Mouse (Mus musculus): Measurements from ENCODE around the gene Arntl2.

Arntl2 gene

GRCm38 (mm10) chr6:146781566-146781965 is 14.3 kb upstream of the Arntl2 start:
- DNase-seq (ENCODE audit: low spot score in 2 of 2), result no peak

GRCm38 (mm10) chr6:146793527-146793926 is 2.3 kb upstream of the Arntl2 start:
- DNase-seq (ENCODE audit: low spot score in 2 of 2), result no peak

- no peak for DNase-seq (ENCODE audit: low spot score in 2 of 2)
Measured at GRCm38 (mm10) chr6:146795166-146795923, 510 bp upstream of the Arntl2 start.

- DNase-seq (ENCODE audit: low spot score in 2 of 2), result no peak
Measured at GRCm38 (mm10) chr6:146797446-146797845, 1.6 kb downstream of the Arntl2 start.

- DNase-seq (ENCODE audit: low spot score in 2 of 2), result no peak
Measured at GRCm38 (mm10) chr6:146809991-146810390, 14.1 kb downstream of the Arntl2 start.

- DNase-seq (ENCODE audit: low spot score in 2 of 2), result no peak
Measured at GRCm38 (mm10) chr6:146813007-146813406, 17.2 kb downstream of the Arntl2 start.

- DNase-seq (ENCODE audit: low spot score in 2 of 2), result no peak
Measured at GRCm38 (mm10) chr6:146820177-146820965, 24.5 kb downstream of the Arntl2 start.

- no peak for DNase-seq (ENCODE audit: low spot score in 2 of 2)
Measured at GRCm38 (mm10) chr6:146821958-146822357, 26.1 kb downstream of the Arntl2 start.

- DNase-seq (ENCODE audit: low spot score in 2 of 2), result peak; percentile 36
Measured at GRCm38 (mm10) chr6:146824727-146825486, 29.1 kb downstream of the Arntl2 start.

- no peak for DNase-seq (ENCODE audit: low spot score in 2 of 2)
Measured at GRCm38 (mm10) chr6:146825487-146825773, 29.6 kb downstream of the Arntl2 start.

GRCm38 (mm10) chr6:146831320-146831719 is 35.5 kb downstream of the Arntl2 start:
- DNase-seq (ENCODE audit: low spot score in 2 of 2), result no peak

- DNase-seq (ENCODE audit: low spot score in 2 of 2), result peak in 1 of 2 experiments; percentile 18
Measured at GRCm38 (mm10) chr6:146833485-146834314, 37.8 kb downstream of the Arntl2 start.

GRCm38 (mm10) chr6:146834342-146834741 is 38.5 kb downstream of the Arntl2 start:
- DNase-seq (ENCODE audit: low spot score in 2 of 2), result no peak

GRCm38 (mm10) chr6:146835784-146836183 is 39.9 kb downstream of the Arntl2 start:
- DNase-seq (ENCODE audit: low spot score in 2 of 2), result no peak

GRCm38 (mm10) chr6:146837316-146837715 is 41.5 kb downstream of the Arntl2 start:
- DNase-seq (ENCODE audit: low spot score in 2 of 2), result no peak

- no peak for DNase-seq (ENCODE audit: low spot score in 2 of 2)
Measured at GRCm38 (mm10) chr6:146838366-146838765, 42.5 kb downstream of the Arntl2 start.

GRCm38 (mm10) chr6:146838863-146839262 is 43.0 kb downstream of the Arntl2 start:
- no peak for DNase-seq (ENCODE audit: low spot score in 2 of 2)

- no peak for DNase-seq (ENCODE audit: low spot score in 2 of 2)
Measured at GRCm38 (mm10) chr6:146844867-146845266, 49.0 kb downstream of the Arntl2 start.

- no peak for DNase-seq (ENCODE audit: low spot score in 2 of 2)
Measured at GRCm38 (mm10) chr6:146845347-146845746, 49.5 kb downstream of the Arntl2 start.

GRCm38 (mm10) chr6:146845961-146846750 is 50.3 kb downstream of the Arntl2 start:
- DNase-seq (ENCODE audit: low spot score in 2 of 2), result peak in 1 of 2 experiments; percentile 16

- DNase-seq (ENCODE audit: low spot score in 2 of 2), result no peak
Measured at GRCm38 (mm10) chr6:146847402-146847801, 51.5 kb downstream of the Arntl2 start.
